Mouse (Mus musculus): ENCODE data around the gene Gm17304. TPM values are rescaled to one million over a fixed set of nuclear protein-coding genes. Genes with fewer than 3 reads are reported as not detected.

Gm17304 gene
- polyA plus RNA-seq, 1 experiment, result not detected

DNA sequence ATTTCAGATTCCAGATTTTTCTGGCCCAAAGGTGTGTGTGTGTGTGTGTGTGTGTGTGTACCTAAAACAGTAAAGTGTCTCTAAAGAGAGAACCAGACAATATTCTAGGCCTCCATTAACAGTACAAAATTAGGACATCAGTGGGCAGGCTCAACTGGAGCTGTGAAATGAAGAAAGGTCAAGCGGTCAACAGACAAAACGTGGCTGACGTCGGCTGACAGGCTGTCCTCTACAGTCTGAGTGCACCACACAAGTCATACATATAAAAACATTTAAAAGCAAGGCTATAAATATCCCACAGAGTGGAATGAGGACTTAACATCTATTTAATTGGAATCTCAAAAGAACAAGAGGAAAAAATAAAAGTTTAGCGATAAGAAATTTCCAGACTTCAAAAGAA is 1.8 kb upstream of the Gm17304 start:
- no peaks in the 10 kb centered on the region for H3K4me1 ChIP-seq (ENCODE audit: control insufficient read depth, insufficient read depth, low read length)
- no peak overlapping the region for H3K27ac ChIP-seq (ENCODE audit: control insufficient read depth, insufficient read depth, low read depth, low read length, poor library complexity)
- 90% methylated on average over 5 of the region's 5 CpGs for WGBS
- TF ChIP-seq CTCF (IDR thresholded peaks at IDR 0.05; ENCODE audit: control insufficient read depth, insufficient read depth, low read length), result no peak
- no peak for TF ChIP-seq POLR2A (IDR thresholded peaks at IDR 0.05; ENCODE audit: borderline replicate concordance, control insufficient read depth, low read depth, low read length)
- H3K4me3 ChIP-seq (replicated peaks; ENCODE audit: control insufficient read depth, low read depth, low read length), result no peak overlapping the region

- 88% methylated on average over 2 of the region's 2 CpGs for WGBS
- H3K4me3 ChIP-seq (replicated peaks; ENCODE audit: control insufficient read depth, low read depth, low read length), result no peak overlapping the region
- no peaks in the 10 kb centered on the region for H3K4me1 ChIP-seq (ENCODE audit: control insufficient read depth, insufficient read depth, low read length)
- no peak overlapping the region for H3K27ac ChIP-seq (ENCODE audit: control insufficient read depth, insufficient read depth, low read depth, low read length, poor library complexity)
- TF ChIP-seq CTCF (IDR thresholded peaks at IDR 0.05; ENCODE audit: control insufficient read depth, insufficient read depth, low read length), result no peak
- TF ChIP-seq POLR2A (IDR thresholded peaks at IDR 0.05; ENCODE audit: borderline replicate concordance, control insufficient read depth, low read depth, low read length), result no peak
Observed at GRCm38 (mm10) chr5:106612151-106612550, 3.3 kb downstream of the Gm17304 start.

- Histone ChIP-seq H3K27ac (ENCODE audit: control insufficient read depth, insufficient read depth, low read depth, low read length, poor library complexity) (no peak overlapping the region), H3K4me1 (ENCODE audit: control insufficient read depth, insufficient read depth, low read length) (no peaks in the 10 kb centered on the region), H3K4me3 (replicated peaks; ENCODE audit: control insufficient read depth, low read depth, low read length) (no peak overlapping the region)
- 80% methylated on average over 7 of the region's 7 CpGs for WGBS
- TF ChIP-seq POLR2A (IDR thresholded peaks at IDR 0.05; ENCODE audit: borderline replicate concordance, control insufficient read depth, low read depth, low read length), result no peak
- TF ChIP-seq CTCF (IDR thresholded peaks at IDR 0.05; ENCODE audit: control insufficient read depth, insufficient read depth, low read length), result no peak
Observed at GRCm38 (mm10) chr5:106614570-106614969, 5.7 kb downstream of the Gm17304 start.

- WGBS, result 84% methylated on average over 2 of the region's 2 CpGs
- TF ChIP-seq POLR2A (IDR thresholded peaks at IDR 0.05; ENCODE audit: borderline replicate concordance, control insufficient read depth, low read depth, low read length) (no peak), CTCF (IDR thresholded peaks at IDR 0.05; ENCODE audit: control insufficient read depth, insufficient read depth, low read length) (no peak)
- Histone ChIP-seq H3K27ac (ENCODE audit: control insufficient read depth, insufficient read depth, low read depth, low read length, poor library complexity) (no peak overlapping the region), H3K4me1 (ENCODE audit: control insufficient read depth, insufficient read depth, low read length) (no peaks in the 10 kb centered on the region), H3K4me3 (replicated peaks; ENCODE audit: control insufficient read depth, low read depth, low read length) (no peak overlapping the region)
Observed at GRCm38 (mm10) chr5:106615006-106615405, 6.1 kb downstream of the Gm17304 start.

- Histone ChIP-seq H3K4me1 (ENCODE audit: control insufficient read depth, insufficient read depth, low read length) (no peaks in the 10 kb centered on the region), H3K4me3 (replicated peaks; ENCODE audit: control insufficient read depth, low read depth, low read length) (no peak overlapping the region), H3K27ac (ENCODE audit: control insufficient read depth, insufficient read depth, low read depth, low read length, poor library complexity) (no peak overlapping the region)
- 97% methylated on average over 6 of the region's 6 CpGs for WGBS
- TF ChIP-seq CTCF (IDR thresholded peaks at IDR 0.05; ENCODE audit: control insufficient read depth, insufficient read depth, low read length), result no peak
- no peak for TF ChIP-seq POLR2A (IDR thresholded peaks at IDR 0.05; ENCODE audit: borderline replicate concordance, control insufficient read depth, low read depth, low read length)
Observed at GRCm38 (mm10) chr5:106620446-106620845, 11.5 kb downstream of the Gm17304 start.

DNA sequence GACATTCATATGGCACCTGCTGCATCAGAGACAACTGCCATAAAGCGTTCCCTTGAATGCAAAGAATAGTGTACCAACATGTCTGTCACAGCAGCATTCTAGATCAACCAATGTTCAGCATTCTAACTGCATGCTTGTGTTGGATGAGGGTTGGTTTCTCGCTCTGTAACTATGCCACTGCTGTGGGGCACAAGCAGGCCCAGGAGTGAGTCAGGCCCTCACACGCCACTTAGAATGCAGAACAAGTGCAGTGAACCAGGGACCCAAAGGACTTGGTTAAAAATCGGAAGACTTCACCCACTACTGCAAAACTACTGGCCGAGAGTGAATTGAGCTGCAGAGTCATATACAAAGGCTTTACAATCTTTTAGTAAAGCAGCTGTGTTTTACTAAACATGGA is 13.3 kb downstream of the Gm17304 start:
- WGBS, result 92% methylated on average over 5 of the region's 5 CpGs
- no peak for TF ChIP-seq POLR2A (IDR thresholded peaks at IDR 0.05; ENCODE audit: borderline replicate concordance, control insufficient read depth, low read depth, low read length)
- TF ChIP-seq CTCF (IDR thresholded peaks at IDR 0.05; ENCODE audit: control insufficient read depth, insufficient read depth, low read length), result no peak
- H3K27ac ChIP-seq (ENCODE audit: control insufficient read depth, insufficient read depth, low read depth, low read length, poor library complexity), result no peak overlapping the region

GRCm38 (mm10) chr5:106623337-106623736 is 14.4 kb downstream of the Gm17304 start:
- WGBS, result 95% methylated on average over 4 of the region's 4 CpGs
- no peaks in the 10 kb centered on the region for H3K4me1 ChIP-seq (ENCODE audit: control insufficient read depth, insufficient read depth, low read length)
- no peak overlapping the region for H3K4me3 ChIP-seq (replicated peaks; ENCODE audit: control insufficient read depth, low read depth, low read length)
- TF ChIP-seq CTCF (IDR thresholded peaks at IDR 0.05; ENCODE audit: control insufficient read depth, insufficient read depth, low read length) (no peak), POLR2A (IDR thresholded peaks at IDR 0.05; ENCODE audit: borderline replicate concordance, control insufficient read depth, low read depth, low read length) (no peak)
- H3K27ac ChIP-seq (ENCODE audit: control insufficient read depth, insufficient read depth, low read depth, low read length, poor library complexity), result no peak overlapping the region

More for the DNA sequence above, 13.3 kb downstream of the Gm17304 start:
- H3K4me1 ChIP-seq (ENCODE audit: control insufficient read depth, insufficient read depth, low read length), result no peaks in the 10 kb centered on the region
- H3K4me3 ChIP-seq (replicated peaks; ENCODE audit: control insufficient read depth, low read depth, low read length), result no peak overlapping the region

- WGBS, result 86% methylated on average over 8 of the region's 8 CpGs
- H3K4me3 ChIP-seq (replicated peaks; ENCODE audit: control insufficient read depth, low read depth, low read length), result no peak overlapping the region
Observed at GRCm38 (mm10) chr5:106628369-106629149, 19.7 kb downstream of the Gm17304 start.

More at GRCm38 (mm10) chr5:106628369-106629149, 19.7 kb downstream of the Gm17304 start:
- TF ChIP-seq CTCF (IDR thresholded peaks at IDR 0.05; ENCODE audit: control insufficient read depth, insufficient read depth, low read length) (no peak), POLR2A (IDR thresholded peaks at IDR 0.05; ENCODE audit: borderline replicate concordance, control insufficient read depth, low read depth, low read length) (no peak)
- Histone ChIP-seq H3K27ac (ENCODE audit: control insufficient read depth, insufficient read depth, low read depth, low read length, poor library complexity) (no peak overlapping the region), H3K4me1 (ENCODE audit: control insufficient read depth, insufficient read depth, low read length) (no peaks in the 10 kb centered on the region; the same call in 1 of the 2 replicates)
